Comparison of ENCODE assay signal across 10 mouse cellular contexts in the genomic region with DNA sequence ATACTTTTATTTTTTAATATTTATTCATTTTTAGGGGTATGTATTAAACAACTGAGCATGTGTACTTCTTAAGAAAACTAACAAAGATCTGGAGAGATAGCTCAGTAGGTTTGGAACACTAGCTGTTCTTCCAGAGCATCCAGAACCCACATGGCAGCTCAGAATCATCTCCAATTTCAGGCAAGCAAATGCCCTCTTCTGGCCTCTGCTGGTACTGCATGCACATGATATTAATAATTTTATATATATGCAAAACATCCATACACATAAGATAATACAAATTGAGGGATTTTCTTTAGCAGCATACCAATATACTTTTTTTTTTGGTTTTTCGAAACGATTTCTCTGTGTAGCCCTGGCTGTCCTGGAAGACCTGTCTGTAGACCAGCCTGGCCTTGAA. TPM values are rescaled to one million over a fixed set of nuclear protein-coding genes. Genes with fewer than 3 reads are reported as not detected.
A peak's percentile ranks its signal among the peaks of the same experiment; 100 is the strongest.
DNase-seq lines count a peak whose midpoint lies in the region; ATAC-seq and TF ChIP-seq lines count a peak whose summit lies in the region.
"Had no signal": no experiment of that assay in that cellular context is flagged by ENCODE, and none has a peak within 500 bp of the region (broad histone marks: within the 10 kb centered on the region; RNA-seq: fewer than 3 reads in every experiment).

No protein-coding gene starts in this region.

- WGBS in kidney, adult 2 months: 74% methylated on average over 2 of the region's 2 CpGs
- 81% methylated on average over 2 of the region's 2 CpGs for WGBS in kidney, embryonic 16.5 days
- 69% methylated on average over 2 of the region's 2 CpGs for WGBS in embryonic facial prominence, embryonic 11.5 days

- intact Hi-C loops in left cerebral cortex, postnatal 25 days (cut with DNase I): loop anchor here (5.0 kb wide), 1 partner anchor 856 kb away; no protein-coding TSS in a partner anchor

- peaks cover 4% of the 10 kb centered on the region; the same call in 1 of the 2 replicates for H3K4me1 ChIP-seq in kidney, adult 2 months (ENCODE audit: control insufficient read depth, insufficient read depth, low read length)
- peaks cover 9% of the 10 kb centered on the region for H3K4me1 ChIP-seq in kidney, embryonic 16.5 days (ENCODE audit: insufficient read depth, low read length)
- no peaks in the 10 kb centered on the region for H3K4me1 ChIP-seq in embryonic facial prominence, embryonic 11.5 days (ENCODE audit: control insufficient read depth, insufficient read depth, low read length)

- no peaks in the 10 kb centered on the region for H3K27me3 ChIP-seq in kidney, adult 2 months (replicated peaks; ENCODE audit: control insufficient read depth, insufficient read depth, low read length)
- H3K27me3 ChIP-seq in kidney, embryonic 16.5 days (ENCODE audit: insufficient read depth, low read length): no peaks in the 10 kb centered on the region
- H3K27me3 ChIP-seq in embryonic facial prominence, embryonic 11.5 days (ENCODE audit: control insufficient read depth, insufficient read depth, low read length): no peaks in the 10 kb centered on the region
- H3K27me3 ChIP-seq: midbrain, embryonic 12.5 days had no signal

- no peak overlapping the region for H3K9ac ChIP-seq in kidney, embryonic 16.5 days (replicated peaks; ENCODE audit: low read length)
- no peak overlapping the region for H3K9ac ChIP-seq in embryonic facial prominence, embryonic 11.5 days (replicated peaks; ENCODE audit: low read length)
- H3K9ac ChIP-seq: midbrain, embryonic 12.5 days had no signal

- TF ChIP-seq CTCF in kidney, adult 2 months (conservative IDR thresholded peaks at IDR 0.05; ENCODE audit: insufficient read depth, insufficient read length, low read depth, low read length): peak; percentile 52

- no peaks in the 10 kb centered on the region for H3K9me3 ChIP-seq in kidney, embryonic 16.5 days (ENCODE audit: low read length)
- no peaks in the 10 kb centered on the region for H3K9me3 ChIP-seq in embryonic facial prominence, embryonic 11.5 days (replicated peaks; ENCODE audit: control insufficient read depth, low read length)
- H3K9me3 ChIP-seq: midbrain, embryonic 12.5 days had no signal

- no peak for TF ChIP-seq POLR2A in kidney, adult 2 months (IDR thresholded peaks at IDR 0.05; ENCODE audit: low read depth, low read length)

- no peak for ATAC-seq in kidney, embryonic 16.5 days (ENCODE audit: low FRiP score, low TSS enrichment)
- no peak for ATAC-seq in embryonic facial prominence, embryonic 11.5 days (replicated peaks; ENCODE audit: insufficient number of reproducible peaks, low FRiP score, low TSS enrichment, low read depth)

- DNase-seq in adrenal gland, adult 18-20 months (ENCODE audit: low spot score in 2 of 2): peak; percentile 18 to 34
- no peak for DNase-seq in adrenal gland, adult 2 months
- peak; percentile 62 for DNase-seq in kidney, adult 2 months
- DNase-seq in Muller cell, postnatal 12 days (ENCODE audit: inconsistent ontology term): peak; percentile 24
- DNase-seq in embryonic facial prominence, embryonic 11.5 days (ENCODE audit: low spot score): peak; percentile 58
- DNase-seq in left cerebral cortex, postnatal 25 days (ENCODE audit: low spot score in 2 of 2): peak; percentile 49 to 70
- DNase-seq in right cerebral cortex, postnatal 14 days: peak; percentile 67

- no peak overlapping the region for H3K27ac ChIP-seq in kidney, adult 2 months (ENCODE audit: insufficient read depth, low read depth, low read length)
- H3K27ac ChIP-seq in kidney, embryonic 16.5 days (ENCODE audit: low read length): no peak overlapping the region
- H3K27ac ChIP-seq in embryonic facial prominence, embryonic 11.5 days (replicated peaks; ENCODE audit: low read depth, low read length): no peak overlapping the region
- H3K27ac ChIP-seq: midbrain, embryonic 12.5 days had no signal

- H3K4me2 ChIP-seq in kidney, embryonic 16.5 days (replicated peaks; ENCODE audit: low read depth, low read length): no peak overlapping the region
- no peak overlapping the region for H3K4me2 ChIP-seq in embryonic facial prominence, embryonic 11.5 days (ENCODE audit: low read depth, low read length)
- H3K4me2 ChIP-seq: midbrain, embryonic 12.5 days had no signal

- H3K36me3 ChIP-seq in kidney, adult 2 months (ENCODE audit: control insufficient read depth, insufficient read depth, low read length): no peaks in the 10 kb centered on the region; the same call in 1 of the 2 replicates
- H3K36me3 ChIP-seq in kidney, embryonic 16.5 days (ENCODE audit: insufficient read depth, low read length): 0 out of 2 replicates have a peak, but pooled peaks cover 2% of the 10 kb centered on the region
- no peaks in the 10 kb centered on the region for H3K36me3 ChIP-seq in embryonic facial prominence, embryonic 11.5 days (replicated peaks; ENCODE audit: control insufficient read depth, insufficient read depth, low read depth, low read length)

- no peak overlapping the region for H3K4me3 ChIP-seq in kidney, adult 2 months (ENCODE audit: insufficient read depth, low read depth, low read length)
- no peak overlapping the region for H3K4me3 ChIP-seq in kidney, embryonic 16.5 days (ENCODE audit: low read length)
- H3K4me3 ChIP-seq in embryonic facial prominence, embryonic 11.5 days (ENCODE audit: low read depth, low read length): no peak overlapping the region
- H3K4me3 ChIP-seq: midbrain, embryonic 12.5 days had no signal

RNA-seq across cellular contexts. Expression of gene Pyroxd1, which starts 1.9 kb away (rescaled TPM):
- total RNA-seq in adrenal gland, adult 18-20 months (2021): 10 to 100 TPM in 1 of 2 experiments, 1 to 10 TPM in 1; 9.5 to 12.7 TPM
- total RNA-seq in adrenal gland, adult 2 months (2021): 10 to 100 TPM in 1 of 2 experiments, 1 to 10 TPM in 1; 7.7 to 12.3 TPM
- 2.7 and 3.5 TPM in 2 replicates for polyA plus RNA-seq in adrenal gland, adult 2 months (2012; rRNA removed)
- polyA plus RNA-seq in kidney, adult 2 months (2012; rRNA removed): 5.6 and 6.0 TPM in 2 replicates
- 18.3 and 20.2 TPM in 2 replicates for polyA plus RNA-seq in kidney, embryonic 16.5 days (2015; fragmentation: Nextera tagmentation; extraction: Ambion mirVana)
- polyA plus RNA-seq in embryonic facial prominence, embryonic 11.5 days (2014; fragmentation: Nextera tagmentation; extraction: Ambion mirVana): 21.5 and 25.0 TPM in 2 replicates
- total RNA-seq in left cerebral cortex, postnatal 25 days (2021): 10 to 100 TPM; 13.6 to 15.1 TPM

RNA-seq across cellular contexts. Expression of gene Slco1a5, which starts 20.8 kb away (rescaled TPM):
- not detected for total RNA-seq in adrenal gland, adult 18-20 months (2021)
- not detected for total RNA-seq in adrenal gland, adult 2 months (2021)
- polyA plus RNA-seq in adrenal gland, adult 2 months (2012; rRNA removed): not detected in 2 replicates
- polyA plus RNA-seq in kidney, adult 2 months (2012; rRNA removed): not detected in 2 replicates
- polyA plus RNA-seq in kidney, embryonic 16.5 days (2015; fragmentation: Nextera tagmentation; extraction: Ambion mirVana): 0.17 TPM in 1 of 2 replicates, not detected in the other
- 0.21 and 0.43 TPM in 2 replicates for polyA plus RNA-seq in embryonic facial prominence, embryonic 11.5 days (2014; fragmentation: Nextera tagmentation; extraction: Ambion mirVana)
- total RNA-seq in left cerebral cortex, postnatal 25 days (2021): under 1 TPM in 1 of 2 experiments, not detected in 1; 0.16 TPM
- polyA plus RNA-seq: heart, embryonic 14.5 days had no signal

RNA-seq across cellular contexts. Expression of gene Recql, which starts 43.3 kb away (rescaled TPM):
- 10 to 100 TPM; 11.1 to 12.3 TPM for total RNA-seq in adrenal gland, adult 18-20 months (2021)
- 10 to 100 TPM in 1 of 2 experiments, 1 to 10 TPM in 1; 9.6 to 16.1 TPM for total RNA-seq in adrenal gland, adult 2 months (2021)
- polyA plus RNA-seq in adrenal gland, adult 2 months (2012; rRNA removed): 1.5 and 2.1 TPM in 2 replicates
- 2.6 and 4.4 TPM in 2 replicates for polyA plus RNA-seq in kidney, adult 2 months (2012; rRNA removed)
- 25.9 and 26.3 TPM in 2 replicates for polyA plus RNA-seq in kidney, embryonic 16.5 days (2015; fragmentation: Nextera tagmentation; extraction: Ambion mirVana)
- 37.3 TPM in 2 replicates for polyA plus RNA-seq in embryonic facial prominence, embryonic 11.5 days (2014; fragmentation: Nextera tagmentation; extraction: Ambion mirVana)
- 10 to 100 TPM; 19.9 to 20.2 TPM for total RNA-seq in left cerebral cortex, postnatal 25 days (2021)

RNA-seq across cellular contexts. Expression of gene Golt1b, which starts 43.5 kb away (rescaled TPM):
- total RNA-seq in adrenal gland, adult 18-20 months (2021): 10 to 100 TPM; 35.5 to 38.9 TPM
- total RNA-seq in adrenal gland, adult 2 months (2021): 10 to 100 TPM; 38.1 to 39.1 TPM
- polyA plus RNA-seq in adrenal gland, adult 2 months (2012; rRNA removed): 2.6 and 3.7 TPM in 2 replicates
- polyA plus RNA-seq in kidney, adult 2 months (2012; rRNA removed): 4.6 and 5.5 TPM in 2 replicates
- 101 TPM in 2 replicates for polyA plus RNA-seq in kidney, embryonic 16.5 days (2015; fragmentation: Nextera tagmentation; extraction: Ambion mirVana)
- polyA plus RNA-seq in embryonic facial prominence, embryonic 11.5 days (2014; fragmentation: Nextera tagmentation; extraction: Ambion mirVana): 136 and 144 TPM in 2 replicates
- total RNA-seq in left cerebral cortex, postnatal 25 days (2021): 10 to 100 TPM; 33.5 to 34.8 TPM

RNA-seq across cellular contexts. Expression of gene Iapp, which starts 45.3 kb away (rescaled TPM):
- not detected for total RNA-seq in adrenal gland, adult 18-20 months (2021)
- total RNA-seq in adrenal gland, adult 2 months (2021): not detected
- polyA plus RNA-seq in adrenal gland, adult 2 months (2012; rRNA removed): not detected in 2 replicates
- not detected in 2 replicates for polyA plus RNA-seq in kidney, adult 2 months (2012; rRNA removed)
- polyA plus RNA-seq in kidney, embryonic 16.5 days (2015; fragmentation: Nextera tagmentation; extraction: Ambion mirVana): not detected in 2 replicates
- polyA plus RNA-seq in embryonic facial prominence, embryonic 11.5 days (2014; fragmentation: Nextera tagmentation; extraction: Ambion mirVana): 0.35 and 0.52 TPM in 2 replicates
- total RNA-seq in left cerebral cortex, postnatal 25 days (2021): not detected
- polyA plus RNA-seq: heart, embryonic 14.5 days had no signal
